In genomic region chr3:55123064-55123463, GRCm38 (mm10) we compare ENCODE assay signal across 20 mouse cellular contexts. TPM values are rescaled to one million over a fixed set of nuclear protein-coding genes. Genes with fewer than 3 reads are reported as not detected.
"Had no signal": no experiment of that assay in that cellular context is flagged by ENCODE, and none has a peak within 500 bp of the region (broad histone marks: within the 10 kb centered on the region; RNA-seq: fewer than 3 reads in every experiment).

No protein-coding gene starts in this region.

- H3K27me3 ChIP-seq: limb, embryonic 12.5 days; midbrain, embryonic 13.5 days; neural tube, embryonic 12.5 days had no signal

- H3K4me2 ChIP-seq: limb, embryonic 12.5 days; midbrain, embryonic 13.5 days; neural tube, embryonic 12.5 days had no signal

- DNase-seq: kidney, adult 9 months; kidney, postnatal 36 days; layer of hippocampus, adult 9-11 months; layer of hippocampus, postnatal 36 days; lung, adult 18-20 months; lung, postnatal 10 days; lung, postnatal 4 days; thymus, postnatal 4 days had no signal

- H3K9me3 ChIP-seq: limb, embryonic 12.5 days; midbrain, embryonic 13.5 days; neural tube, embryonic 12.5 days had no signal

- H3K4me1 ChIP-seq: limb, embryonic 12.5 days; midbrain, embryonic 13.5 days; neural tube, embryonic 12.5 days had no signal

- H3K4me3 ChIP-seq: limb, embryonic 12.5 days; midbrain, embryonic 13.5 days; myocyte; neural tube, embryonic 12.5 days had no signal

- H3K9ac ChIP-seq: limb, embryonic 12.5 days; liver, embryonic 14.5 days; midbrain, embryonic 13.5 days; neural tube, embryonic 12.5 days had no signal

- ATAC-seq: midbrain, embryonic 13.5 days had no signal

- H3K27ac ChIP-seq: kidney, postnatal 0 days; limb, embryonic 12.5 days; liver, embryonic 14.5 days; midbrain, embryonic 13.5 days; neural tube, embryonic 12.5 days; stomach, postnatal 0 days had no signal

RNA-seq across cellular contexts. Expression of gene Ccdc169, which starts 14.1 kb away (rescaled TPM):
- total RNA-seq: neutrophil, adult 5-6 weeks had no signal
- polyA plus RNA-seq: liver, adult 2 months; liver, embryonic 14.5 days; neural tube, embryonic 12.5 days had no signal

RNA-seq across cellular contexts. Expression of gene Sohlh2, which starts 58.8 kb away (rescaled TPM):
- total RNA-seq: layer of hippocampus, adult 18-20 months; layer of hippocampus, postnatal 36 days; left cerebral cortex, adult 8-10 months; left cerebral cortex, postnatal 25 days; liver, adult 2 months; neutrophil, adult 5-6 weeks had no signal
- polyA plus RNA-seq: kidney, postnatal 0 days; limb, embryonic 12.5 days; liver, adult 2 months; liver, embryonic 14.5 days; midbrain, embryonic 13.5 days; neural tube, embryonic 12.5 days; stomach, postnatal 0 days had no signal
